Mouse (Mus musculus) limb, embryonic 11.5 days (tissue): ENCODE measurements around the gene Lmod1. TPM values are rescaled to one million over a fixed set of nuclear protein-coding genes. Genes with fewer than 3 reads are reported as not detected.
A peak's percentile ranks its signal among the peaks of the same experiment; 100 is the strongest.

Experiments
- ATAC-seq: fragments of 200-750 bp; cut with Nextera tagmentation; 2 replicates; pipeline ENCODE4 v1.8.0; 2017; ENCODE audit warnings: low read depth; ENCODE audit not compliant: insufficient number of reproducible peaks, low FRiP score, low TSS enrichment
- DNase-seq: peaks from one replicate; pipeline ENCODE4 v3.0.0-alpha.2; 2015; ENCODE audit warnings: low spot score
- H3K27ac ChIP-seq: fragments of 300-500 bp; sonication (generic); replicated peaks from 2 replicates; pipeline ENCODE4 v1.5.1; 2014; ENCODE audit warnings: low read depth, mild to moderate bottlenecking, low read length
- H3K27me3 ChIP-seq: fragments of 300-500 bp; sonication (generic); 2 replicates; pipeline ENCODE4 v1.6.1; 2014; ENCODE audit warnings: mild to moderate bottlenecking, low read length, mixed read lengths; ENCODE audit not compliant: control insufficient read depth, insufficient read depth
- H3K36me3 ChIP-seq: fragments of 300-500 bp; sonication (generic); 2 replicates; pipeline ENCODE4 v1.6.1; 2014; ENCODE audit warnings: mild to moderate bottlenecking, low read length, moderate library complexity, mixed read lengths; ENCODE audit not compliant: control insufficient read depth, insufficient read depth
- H3K4me1 ChIP-seq: fragments of 300-500 bp; sonication (generic); 2 replicates; pipeline ENCODE4 v1.6.1; 2014; ENCODE audit warnings: low read length, mixed read lengths; ENCODE audit not compliant: control insufficient read depth, insufficient read depth
- H3K4me2 ChIP-seq: fragments of 300-500 bp; sonication (generic); 2 replicates; pipeline ENCODE4 v1.6.1; 2014; ENCODE audit warnings: low read depth, mild to moderate bottlenecking, moderate library complexity; ENCODE audit not compliant: severe bottlenecking
- H3K4me3 ChIP-seq: fragments of 300-500 bp; sonication (generic); 2 replicates; pipeline ENCODE4 v1.5.1; 2014; ENCODE audit warnings: low read depth, low read length
- H3K9ac ChIP-seq: fragments of 300-500 bp; sonication (generic); 2 replicates; pipeline ENCODE4 v1.6.1; 2014; ENCODE audit warnings: mild to moderate bottlenecking, low read length
- H3K9me3 ChIP-seq: fragments of 300-500 bp; sonication (generic); 2 replicates; pipeline ENCODE4 v1.6.1; 2016; ENCODE audit warnings: low read length; ENCODE audit not compliant: control insufficient read depth
- WGBS: fragments of 180-500 bp; shearing (Covaris S2); extraction: QIAGEN DNeasy Blood & Tissue Kit; methylation state at CpG from one replicate; pipeline ENCODE4 v1.1.7; 2014; 5-methylcytosine and 5-hydroxymethylcytosine counted together
- polyA plus RNA-seq: library from polyadenylated mRNA; unstranded; fragments of >200 nt; fragmentation: Nextera tagmentation; extraction: Ambion mirVana; gene quantifications from 2 replicates; pipeline ENCODE4 v1.2.1, GENCODE M21; 2014

Lmod1 gene
- polyA plus RNA-seq, 1 experiment from 2014 or later: 0.39 TPM

- WGBS: 78% methylated on average over 6 of the region's 6 CpGs
- H3K4me2 ChIP-seq: no peak overlapping the region
- no peak for ATAC-seq
- peaks cover 13% of the 10 kb centered on the region; the same call in 1 of the 2 replicates for H3K36me3 ChIP-seq
- no peak for DNase-seq
- no peak overlapping the region for H3K27ac ChIP-seq
- H3K4me1 ChIP-seq: peaks cover 7% of the 10 kb centered on the region
- no peak overlapping the region for H3K9ac ChIP-seq
- H3K27me3 ChIP-seq: no peaks in the 10 kb centered on the region
- no peak overlapping the region for H3K4me3 ChIP-seq
- H3K9me3 ChIP-seq: no peaks in the 10 kb centered on the region
Measured at GRCm38 (mm10) chr1:135311356-135311755, 13.3 kb upstream of the Lmod1 start.

GRCm38 (mm10) chr1:135312201-135312600 lies 12.4 kb upstream of the Lmod1 start:
- no peak for ATAC-seq
- Histone ChIP-seq H3K4me3 (peak overlapping the region; percentile 96), H3K36me3 (peaks cover 13% of the 10 kb centered on the region; the same call in 1 of the 2 replicates), H3K27me3 (no peaks in the 10 kb centered on the region), H3K4me1 (peaks cover 7% of the 10 kb centered on the region), H3K9me3 (no peaks in the 10 kb centered on the region), H3K4me2 (peak overlapping the region; percentile 74), H3K9ac (no peak overlapping the region), H3K27ac (no peak overlapping the region)
- WGBS: 91% methylated on average over 4 of the region's 4 CpGs
- no peak for DNase-seq

- peak within 1 kb of the TSS; percentile 96 for H3K4me3 ChIP-seq
- no peaks in the 10 kb centered on the region for H3K27me3 ChIP-seq
- H3K27ac ChIP-seq: peak within 1 kb of the TSS; percentile 63
- ATAC-seq (peak; percentile 97), DNase-seq (peak; percentile 94)
- peak within 1 kb of the TSS; percentile 74 for H3K4me2 ChIP-seq
- H3K4me1 ChIP-seq: peaks cover 7% of the 10 kb centered on the region
- H3K36me3 ChIP-seq: peaks cover 9% of the 10 kb centered on the region; the same call in 1 of the 2 replicates
- no peaks in the 10 kb centered on the region for H3K9me3 ChIP-seq
- under 1% methylated on average over 51 of the region's 51 CpGs for WGBS
- peak within 1 kb of the TSS; percentile 98 for H3K9ac ChIP-seq
Measured at GRCm38 (mm10) chr1:135313284-135314031, 11.1 kb upstream of the Lmod1 start, which contains the start of gene Timm17a. Gene Timm17a, minus strand, starts transcription at chr1:135313778.

GRCm38 (mm10) chr1:135323367-135323901 lies 1.2 kb upstream of the Lmod1 start:
- no peak overlapping the region for H3K27ac ChIP-seq
- DNase-seq (no peak), ATAC-seq (no peak)
- no peaks in the 10 kb centered on the region for H3K27me3 ChIP-seq
- H3K36me3 ChIP-seq: no peaks in the 10 kb centered on the region
- H3K4me2 ChIP-seq: no peak overlapping the region
- H3K4me3 ChIP-seq: no peak overlapping the region
- no peaks in the 10 kb centered on the region for H3K9me3 ChIP-seq
- H3K9ac ChIP-seq: no peak overlapping the region
- H3K4me1 ChIP-seq: peaks cover 10% of the 10 kb centered on the region; the same call in 1 of the 2 replicates
- 77% methylated on average over 7 of the region's 7 CpGs for WGBS

GRCm38 (mm10) chr1:135325934-135326333 lies 1.3 kb downstream of the Lmod1 start:
- ATAC-seq: no peak

GRCm38 (mm10) chr1:135328368-135328767 lies 3.8 kb downstream of the Lmod1 start:
- H3K27ac ChIP-seq: no peak overlapping the region
- ATAC-seq: no peak
- no peaks in the 10 kb centered on the region for H3K9me3 ChIP-seq
- no peaks in the 10 kb centered on the region for H3K36me3 ChIP-seq
- peaks cover 12% of the 10 kb centered on the region; the same call in 1 of the 2 replicates for H3K4me1 ChIP-seq
- WGBS: 57% methylated on average over 5 of the region's 5 CpGs
- no peaks in the 10 kb centered on the region for H3K27me3 ChIP-seq
- no peak overlapping the region for H3K9ac ChIP-seq
- H3K4me3 ChIP-seq: no peak overlapping the region
- no peak overlapping the region for H3K4me2 ChIP-seq
- no peak for DNase-seq

More at GRCm38 (mm10) chr1:135325934-135326333, 1.3 kb downstream of the Lmod1 start:
- no peaks in the 10 kb centered on the region for H3K9me3 ChIP-seq
- H3K27me3 ChIP-seq: no peaks in the 10 kb centered on the region
- H3K4me1 ChIP-seq: peaks cover 12% of the 10 kb centered on the region; the same call in 1 of the 2 replicates
- H3K9ac ChIP-seq: no peak overlapping the region
- no peak overlapping the region for H3K4me3 ChIP-seq
- 87% methylated on average over 2 of the region's 2 CpGs for WGBS
- no peaks in the 10 kb centered on the region for H3K36me3 ChIP-seq
- DNase-seq: no peak
- H3K27ac ChIP-seq: no peak overlapping the region
- no peak overlapping the region for H3K4me2 ChIP-seq

- Histone ChIP-seq H3K9me3 (no peaks in the 10 kb centered on the region), H3K27ac (no peak overlapping the region), H3K36me3 (no peaks in the 10 kb centered on the region), H3K4me1 (0 out of 2 replicates have a peak, but pooled peaks cover 4% of the 10 kb centered on the region), H3K27me3 (no peaks in the 10 kb centered on the region), H3K4me3 (no peak overlapping the region), H3K9ac (no peak overlapping the region), H3K4me2 (no peak overlapping the region)
- DNase-seq: no peak
- WGBS: 71% methylated on average over 6 of the region's 6 CpGs
- no peak for ATAC-seq
Measured at GRCm38 (mm10) chr1:135330578-135330977, 6.0 kb downstream of the Lmod1 start.

GRCm38 (mm10) chr1:135341947-135342346 lies 17.3 kb downstream of the Lmod1 start:
- H3K27ac ChIP-seq: no peak overlapping the region
- ATAC-seq (no peak), DNase-seq (no peak)
- H3K27me3 ChIP-seq: no peaks in the 10 kb centered on the region
- no peaks in the 10 kb centered on the region for H3K9me3 ChIP-seq
- H3K4me1 ChIP-seq: no peaks in the 10 kb centered on the region
- no peak overlapping the region for H3K4me2 ChIP-seq
- no peak overlapping the region for H3K9ac ChIP-seq
- no peaks in the 10 kb centered on the region for H3K36me3 ChIP-seq
- H3K4me3 ChIP-seq: no peak overlapping the region
- 91% methylated on average over 8 of the region's 8 CpGs for WGBS
